Mouse (Mus musculus) testis, adult 2 months (tissue): ENCODE measurements at regions not wholly inside any gene's neighbourhood (a gene's known extent, or its start where the extent isn't known, plus 50 kb on each side); places are given as distances from the start of the nearest gene placed in this dataset.

Source experiments
- CTCF ChIP-seq: fragments of 200-500 bp; IDR thresholded peaks from 2 replicates; pipeline ENCODE4 v1.5.1; 2012; ENCODE audit warnings: low read depth, mild to moderate bottlenecking, inconsistent platforms, low read length, moderate library complexity; ENCODE audit not compliant: control insufficient read depth, insufficient read depth, insufficient replicate concordance
- POLR2A ChIP-seq: fragments of 200-500 bp; IDR thresholded peaks from 2 replicates; pipeline ENCODE4 v1.6.1; 2012; ENCODE audit warnings: low read depth, mild to moderate bottlenecking, inconsistent platforms, low read length, moderate library complexity; ENCODE audit not compliant: control insufficient read depth

DNA sequence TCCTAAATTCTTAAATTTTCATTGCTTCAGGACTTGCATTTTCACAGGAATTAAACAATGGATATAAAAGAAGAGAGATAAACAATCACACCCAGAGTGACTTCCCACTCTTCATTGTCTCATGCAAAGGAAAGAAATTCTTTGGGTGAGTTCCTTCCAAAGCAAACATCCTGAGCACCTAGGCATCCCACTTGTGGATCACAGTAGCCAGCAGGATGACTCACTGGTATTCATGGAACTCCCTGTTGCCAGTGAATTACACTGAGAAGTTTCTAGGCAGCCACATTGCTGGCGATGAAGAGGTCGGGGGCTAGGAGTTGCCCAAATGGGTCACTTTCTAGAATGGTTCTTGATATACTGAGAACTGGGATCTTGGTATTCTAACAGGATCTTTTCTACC, 609.2 kb upstream of the A1bg start:
- TF ChIP-seq CTCF = no peak
- TF ChIP-seq POLR2A = no peak
